Comparison of ENCODE assay signal across 18 mouse cellular contexts in genomic region chr9:44069252-44069651, GRCm38 (mm10). TPM values are rescaled to one million over a fixed set of nuclear protein-coding genes. Genes with fewer than 3 reads are reported as not detected.
DNase-seq lines count a peak whose midpoint lies in the region; ATAC-seq and TF ChIP-seq lines count a peak whose summit lies in the region.
"Had no signal": no experiment of that assay in that cellular context is flagged by ENCODE, and none has a peak within 500 bp of the region (broad histone marks: within the 10 kb centered on the region; RNA-seq: fewer than 3 reads in every experiment).

No protein-coding gene starts in this region.

- TF ChIP-seq CTCF in kidney, adult 2 months (conservative IDR thresholded peaks at IDR 0.05; ENCODE audit: insufficient read depth, insufficient read length, low read depth, low read length) = no peak
- TF ChIP-seq CTCF in intestine, postnatal 0 days (IDR thresholded peaks at IDR 0.05; ENCODE audit: low read depth) = no peak

- peak; percentile 69 for DNase-seq in gastrocnemius, adult 18-20 months (ENCODE audit: low spot score)
- no peak for DNase-seq in gastrocnemius, postnatal 10 days
- no peak for DNase-seq in kidney, adult 2 months
- peak; percentile 36 for DNase-seq in heart, postnatal 4 days
- DNase-seq: adrenal gland, postnatal 25 days; cerebellum, postnatal 14 days; kidney, adult 18-20 months; kidney, postnatal 25 days; layer of hippocampus, adult 9-11 months; liver, embryonic 13.5 days had no signal

- H3K36me3 ChIP-seq in kidney, embryonic 15.5 days = no peaks in the 10 kb centered on the region
- H3K36me3 ChIP-seq in kidney, adult 2 months (ENCODE audit: control insufficient read depth, insufficient read depth, low read length) = no peaks in the 10 kb centered on the region
- no peaks in the 10 kb centered on the region for H3K36me3 ChIP-seq in heart, embryonic 13.5 days
- H3K36me3 ChIP-seq in intestine, postnatal 0 days (ENCODE audit: control insufficient read depth, insufficient read depth) = no peaks in the 10 kb centered on the region
- H3K36me3 ChIP-seq: embryonic facial prominence, embryonic 12.5 days; liver, embryonic 13.5 days; midbrain, embryonic 15.5 days had no signal

- H3K4me2 ChIP-seq in kidney, embryonic 15.5 days = 0 out of 2 replicates have a peak overlapping the region, but pooled peaks have one; percentile 16
- H3K4me2 ChIP-seq in heart, embryonic 13.5 days = peak overlapping the region; percentile 78
- H3K4me2 ChIP-seq in intestine, postnatal 0 days (replicated peaks; ENCODE audit: low read depth) = no peak overlapping the region
- H3K4me2 ChIP-seq: embryonic facial prominence, embryonic 12.5 days; liver, embryonic 13.5 days; midbrain, embryonic 15.5 days had no signal

- no peak overlapping the region for H3K4me3 ChIP-seq in kidney, embryonic 15.5 days (replicated peaks)
- no peak overlapping the region for H3K4me3 ChIP-seq in kidney, adult 2 months (ENCODE audit: insufficient read depth, low read depth, low read length)
- H3K4me3 ChIP-seq in heart, embryonic 13.5 days = peak overlapping the region; percentile 51
- H3K4me3 ChIP-seq in intestine, postnatal 0 days (ENCODE audit: low read depth, low read length) = no peak overlapping the region
- H3K4me3 ChIP-seq: embryonic facial prominence, embryonic 12.5 days; liver, embryonic 13.5 days; midbrain, embryonic 15.5 days had no signal

- TF ChIP-seq POLR2A in kidney, adult 2 months (IDR thresholded peaks at IDR 0.05; ENCODE audit: low read depth, low read length) = no peak

- H3K27ac ChIP-seq in kidney, embryonic 15.5 days = no peak overlapping the region
- no peak overlapping the region for H3K27ac ChIP-seq in kidney, adult 2 months (ENCODE audit: insufficient read depth, low read depth, low read length)
- peak overlapping the region; percentile 93 for H3K27ac ChIP-seq in heart, embryonic 13.5 days (replicated peaks)
- H3K27ac ChIP-seq in intestine, postnatal 0 days (ENCODE audit: low read depth, low read length) = no peak overlapping the region
- H3K27ac ChIP-seq: embryonic facial prominence, embryonic 12.5 days; hindbrain, postnatal 0 days; liver, embryonic 13.5 days; midbrain, embryonic 15.5 days had no signal

- no peaks in the 10 kb centered on the region for H3K9me3 ChIP-seq in kidney, embryonic 15.5 days (replicated peaks)
- no peaks in the 10 kb centered on the region for H3K9me3 ChIP-seq in heart, embryonic 13.5 days
- no peaks in the 10 kb centered on the region for H3K9me3 ChIP-seq in intestine, postnatal 0 days (ENCODE audit: control insufficient read depth)
- H3K9me3 ChIP-seq: embryonic facial prominence, embryonic 12.5 days; liver, embryonic 13.5 days; midbrain, embryonic 15.5 days had no signal

- no peak overlapping the region for H3K9ac ChIP-seq in kidney, embryonic 15.5 days
- peak overlapping the region; percentile 84 for H3K9ac ChIP-seq in heart, embryonic 13.5 days
- no peak overlapping the region for H3K9ac ChIP-seq in intestine, postnatal 0 days (ENCODE audit: low read depth, low read length)
- H3K9ac ChIP-seq: embryonic facial prominence, embryonic 12.5 days; liver, embryonic 13.5 days; midbrain, embryonic 15.5 days had no signal

- ATAC-seq in kidney, embryonic 15.5 days (replicated peaks; ENCODE audit: low FRiP score) = no peak
- ATAC-seq in heart, embryonic 13.5 days (ENCODE audit: extremely low read depth, insufficient number of reproducible peaks, low FRiP score, low TSS enrichment) = no peak
- ATAC-seq in intestine, postnatal 0 days = no peak
- ATAC-seq: hindbrain, postnatal 0 days; midbrain, embryonic 15.5 days had no signal

- WGBS in kidney, embryonic 15.5 days = 16% methylated on average over 7 of the region's 7 CpGs
- WGBS in kidney, adult 2 months = 50% methylated on average over 7 of the region's 7 CpGs
- WGBS in heart, embryonic 13.5 days = 2% methylated on average over 7 of the region's 7 CpGs
- 30% methylated on average over 7 of the region's 7 CpGs for WGBS in intestine, postnatal 0 days

- peaks cover 51% of the 10 kb centered on the region for H3K4me1 ChIP-seq in kidney, embryonic 15.5 days
- H3K4me1 ChIP-seq in kidney, adult 2 months (ENCODE audit: control insufficient read depth, insufficient read depth, low read length) = no peaks in the 10 kb centered on the region
- peaks cover 63% of the 10 kb centered on the region for H3K4me1 ChIP-seq in heart, embryonic 13.5 days
- no peaks in the 10 kb centered on the region for H3K4me1 ChIP-seq in intestine, postnatal 0 days (replicated peaks; ENCODE audit: control insufficient read depth, insufficient read depth, low read length)

- no peaks in the 10 kb centered on the region for H3K27me3 ChIP-seq in kidney, embryonic 15.5 days
- H3K27me3 ChIP-seq in kidney, adult 2 months (replicated peaks; ENCODE audit: control insufficient read depth, insufficient read depth, low read length) = no peaks in the 10 kb centered on the region
- H3K27me3 ChIP-seq in heart, embryonic 13.5 days (replicated peaks) = no peaks in the 10 kb centered on the region
- no peaks in the 10 kb centered on the region for H3K27me3 ChIP-seq in intestine, postnatal 0 days (replicated peaks; ENCODE audit: control insufficient read depth, insufficient read depth, low read length)
- H3K27me3 ChIP-seq: embryonic facial prominence, embryonic 12.5 days; midbrain, embryonic 15.5 days had no signal

RNA-seq across cellular contexts. Expression of gene Usp2, which starts 2.4 kb away (rescaled TPM):
- total RNA-seq in gastrocnemius, adult 18-20 months (2021) = 100 to 1,000 TPM; 125 to 221 TPM
- 100 to 1,000 TPM; 102 to 133 TPM for total RNA-seq in gastrocnemius, postnatal 10 days (2021)
- 31.9 and 36.8 TPM in 2 replicates for polyA plus RNA-seq in kidney, embryonic 15.5 days (2015; fragmentation: Nextera tagmentation; extraction: Ambion mirVana)
- polyA plus RNA-seq in kidney, adult 2 months (2012; rRNA removed) = 55.5 and 66.8 TPM in 2 replicates
- 48.5 and 66.0 TPM in 2 replicates for polyA plus RNA-seq in heart, embryonic 13.5 days (2015; fragmentation: Nextera tagmentation; extraction: Ambion mirVana)
- total RNA-seq in heart, postnatal 4 days (2021) = 10 to 100 TPM; 72.6 to 79.0 TPM
- 9.7 and 10.4 TPM in 2 replicates for polyA plus RNA-seq in intestine, postnatal 0 days (2015; fragmentation: Nextera tagmentation; extraction: Ambion mirVana)

RNA-seq across cellular contexts. Expression of gene Thy1, which starts 26.1 kb away (rescaled TPM):
- total RNA-seq in gastrocnemius, adult 18-20 months (2021) = 10 to 100 TPM in 1 of 2 experiments, 1 to 10 TPM in 1; 7.9 to 10.5 TPM
- total RNA-seq in gastrocnemius, postnatal 10 days (2021) = 10 to 100 TPM; 42.5 to 44.6 TPM
- polyA plus RNA-seq in kidney, embryonic 15.5 days (2015; fragmentation: Nextera tagmentation; extraction: Ambion mirVana) = 9.6 and 10.2 TPM in 2 replicates
- 9.2 and 20.6 TPM in 2 replicates for polyA plus RNA-seq in kidney, adult 2 months (2012; rRNA removed)
- polyA plus RNA-seq in heart, embryonic 13.5 days (2015; fragmentation: Nextera tagmentation; extraction: Ambion mirVana) = 0.47 and 0.98 TPM in 2 replicates
- total RNA-seq in heart, postnatal 4 days (2021) = 10 to 100 TPM; 16.2 to 18.8 TPM
- polyA plus RNA-seq in intestine, postnatal 0 days (2015; fragmentation: Nextera tagmentation; extraction: Ambion mirVana) = 4.6 and 4.9 TPM in 2 replicates

RNA-seq across cellular contexts. Expression of gene Mfrp, which starts 32.3 kb away (rescaled TPM):
- total RNA-seq in gastrocnemius, adult 18-20 months (2021) = not detected
- total RNA-seq in gastrocnemius, postnatal 10 days (2021) = under 1 TPM in 1 of 2 experiments, not detected in 1; 0.18 TPM
- 0.13 TPM in 1 of 2 replicates, not detected in the other for polyA plus RNA-seq in kidney, embryonic 15.5 days (2015; fragmentation: Nextera tagmentation; extraction: Ambion mirVana)
- polyA plus RNA-seq in kidney, adult 2 months (2012; rRNA removed) = 4.4 and 5.4 TPM in 2 replicates
- polyA plus RNA-seq in heart, embryonic 13.5 days (2015; fragmentation: Nextera tagmentation; extraction: Ambion mirVana) = not detected in 2 replicates
- not detected for total RNA-seq in heart, postnatal 4 days (2021)
- polyA plus RNA-seq in intestine, postnatal 0 days (2015; fragmentation: Nextera tagmentation; extraction: Ambion mirVana) = 0.05 TPM in 1 of 2 replicates, not detected in the other
- total RNA-seq: adrenal gland, postnatal 25 days had no signal
- polyA plus RNA-seq: liver, embryonic 13.5 days had no signal

RNA-seq across cellular contexts. Expression of gene C1qtnf5, which starts 37.8 kb away (rescaled TPM):
- 1 to 10 TPM; 3.9 to 5.4 TPM for total RNA-seq in gastrocnemius, adult 18-20 months (2021)
- 10 to 100 TPM; 25.9 to 26.0 TPM for total RNA-seq in gastrocnemius, postnatal 10 days (2021)
- polyA plus RNA-seq in kidney, embryonic 15.5 days (2015; fragmentation: Nextera tagmentation; extraction: Ambion mirVana) = 4.5 and 5.2 TPM in 2 replicates
- 16.8 and 19.6 TPM in 2 replicates for polyA plus RNA-seq in kidney, adult 2 months (2012; rRNA removed)
- 1.1 and 2.1 TPM in 2 replicates for polyA plus RNA-seq in heart, embryonic 13.5 days (2015; fragmentation: Nextera tagmentation; extraction: Ambion mirVana)
- 1 to 10 TPM; 8.5 to 9.7 TPM for total RNA-seq in heart, postnatal 4 days (2021)
- polyA plus RNA-seq in intestine, postnatal 0 days (2015; fragmentation: Nextera tagmentation; extraction: Ambion mirVana) = 5.4 and 6.0 TPM in 2 replicates

RNA-seq across cellular contexts. Expression of gene Gm49380, which starts 44.0 kb away (rescaled TPM):
- total RNA-seq in gastrocnemius, adult 18-20 months (2021) = 1 to 10 TPM in 1 of 2 experiments, under 1 TPM in 1; 0.43 to 1.9 TPM
- total RNA-seq in gastrocnemius, postnatal 10 days (2021) = under 1 TPM; 0.23 to 0.49 TPM
- polyA plus RNA-seq in kidney, embryonic 15.5 days (2015; fragmentation: Nextera tagmentation; extraction: Ambion mirVana) = 0.17 and 0.21 TPM in 2 replicates
- polyA plus RNA-seq in kidney, adult 2 months (2012; rRNA removed) = not detected in 2 replicates
- not detected in 2 replicates for polyA plus RNA-seq in heart, embryonic 13.5 days (2015; fragmentation: Nextera tagmentation; extraction: Ambion mirVana)
- total RNA-seq in heart, postnatal 4 days (2021) = not detected
- polyA plus RNA-seq in intestine, postnatal 0 days (2015; fragmentation: Nextera tagmentation; extraction: Ambion mirVana) = 0.05 TPM in 1 of 2 replicates, not detected in the other
- total RNA-seq: hindbrain, postnatal 0 days had no signal
- polyA plus RNA-seq: hindbrain, postnatal 0 days; limb, embryonic 11.5 days; liver, embryonic 13.5 days; small intestine, adult 2 months had no signal

Comparison
In these comparisons a context has a peak if more than half of its experiments do, and no peak if none do; other contexts are left out.
1. DNase-seq: peak in gastrocnemius, adult 18-20 months (single experiment) and heart, postnatal 4 days (single experiment); none in gastrocnemius, postnatal 10 days (single experiment) and kidney, adult 2 months (single experiment).